Mouse (Mus musculus) E14TG2a.4 (cell line): ENCODE measurements at regions not wholly inside any gene's neighbourhood (a gene's known extent, or its start where the extent isn't known, plus 50 kb on each side); places are given as distances from the start of the nearest gene placed in this dataset.

Experiments
- CTCF ChIP-seq: conservative IDR thresholded peaks from 2 replicates; pipeline ENCODE4 v1.5.1; 2014; ENCODE audit warnings: low read length
- POU5F1 ChIP-seq: IDR thresholded peaks from 2 replicates; pipeline ENCODE4 v1.6.1; 2014; ENCODE audit warnings: low read length, borderline replicate concordance

DNA sequence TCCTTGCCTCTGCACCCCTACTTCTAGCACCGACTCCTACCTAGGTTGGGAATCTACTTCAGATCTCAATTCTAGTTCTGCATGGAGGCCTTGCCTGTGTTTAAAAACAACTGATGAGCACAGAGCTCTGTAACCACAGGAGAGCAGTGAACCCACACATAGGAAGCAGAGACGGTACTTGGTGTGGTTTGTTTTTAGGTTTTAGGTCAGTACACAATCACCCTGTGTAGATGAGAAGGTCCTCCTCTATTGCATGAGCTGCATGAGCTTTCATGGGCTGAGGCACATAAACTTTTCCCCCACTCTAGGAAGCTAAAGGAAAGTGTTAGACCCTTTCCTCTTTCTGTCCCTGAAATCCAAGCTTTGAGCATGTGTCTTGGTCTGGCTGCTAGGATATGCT, 390.4 kb upstream of the Nrp1 start:
- TF ChIP-seq CTCF (no peak), POU5F1 (no peak)
